Mouse (Mus musculus) liver, embryonic 11.5 days (tissue): ENCODE data around the gene Atp8a2. TPM values are rescaled to one million over a fixed set of nuclear protein-coding genes. Genes with fewer than 3 reads are reported as not detected.

Experiments used
- ATAC-seq: fragments of 200-750 bp; cut with Nextera tagmentation; replicated peaks from 2 replicates; pipeline ENCODE4 v1.8.0; 2017; ENCODE audit warnings: moderate number of reproducible peaks, mild to moderate bottlenecking, moderate TSS enrichment, moderate library complexity; ENCODE audit not compliant: low FRiP score
- DNase-seq: peaks from one replicate; pipeline ENCODE4 v3.0.0-alpha.2; 2017; ENCODE audit warnings: low spot score
- H3K27ac ChIP-seq: fragments of 300-500 bp; sonication (generic); 2 replicates; pipeline ENCODE4 v1.5.1; 2014; ENCODE audit warnings: mild to moderate bottlenecking, low read depth, low read length, control low read depth
- H3K27me3 ChIP-seq: fragments of 300-500 bp; sonication (generic); replicated peaks from 2 replicates; pipeline ENCODE4 v1.6.1; 2014; ENCODE audit warnings: low read length, mixed read lengths; ENCODE audit not compliant: control insufficient read depth, insufficient read depth
- H3K36me3 ChIP-seq: fragments of 300-500 bp; sonication (generic); 2 replicates; pipeline ENCODE4 v1.6.1; 2014; ENCODE audit warnings: mild to moderate bottlenecking, low read length, moderate library complexity, mixed read lengths; ENCODE audit not compliant: control insufficient read depth, insufficient read depth
- H3K4me1 ChIP-seq: fragments of 300-500 bp; sonication (generic); replicated peaks from 2 replicates; pipeline ENCODE4 v1.6.1; 2014; ENCODE audit warnings: low read length, mixed read lengths; ENCODE audit not compliant: control insufficient read depth, insufficient read depth
- H3K4me2 ChIP-seq: fragments of 300-500 bp; sonication (generic); 2 replicates; pipeline ENCODE4 v1.6.1; 2014; ENCODE audit warnings: mild to moderate bottlenecking, control low read depth, moderate library complexity
- H3K4me3 ChIP-seq: fragments of 300-500 bp; sonication (generic); 2 replicates; pipeline ENCODE4 v1.5.1; 2014; ENCODE audit warnings: low read depth, low read length, control low read depth
- H3K9ac ChIP-seq: fragments of 300-500 bp; sonication (generic); 2 replicates; pipeline ENCODE4 v1.6.1; 2014; ENCODE audit warnings: low read depth, low read length, control low read depth
- H3K9me3 ChIP-seq: fragments of 300-500 bp; sonication (generic); 2 replicates; pipeline ENCODE4 v1.6.1; 2016; ENCODE audit warnings: low read length, inconsistent platforms, mixed read lengths; ENCODE audit not compliant: control insufficient read depth
- WGBS: fragments of 180-500 bp; shearing (Covaris S2); extraction: QIAGEN DNeasy Blood & Tissue Kit; methylation state at CpG from one replicate; pipeline ENCODE4 v1.1.7; 2014; 5-methylcytosine and 5-hydroxymethylcytosine counted together
- polyA plus RNA-seq: library from polyadenylated mRNA; unstranded; fragments of >200 nt; fragmentation: Nextera tagmentation; extraction: Ambion mirVana; gene quantifications from 2 replicates; pipeline ENCODE4 v1.2.1, GENCODE M21; 2014

Atp8a2 gene
- polyA plus RNA-seq, 1 experiment from 2014 or later, result 2.2 TPM

DNA sequence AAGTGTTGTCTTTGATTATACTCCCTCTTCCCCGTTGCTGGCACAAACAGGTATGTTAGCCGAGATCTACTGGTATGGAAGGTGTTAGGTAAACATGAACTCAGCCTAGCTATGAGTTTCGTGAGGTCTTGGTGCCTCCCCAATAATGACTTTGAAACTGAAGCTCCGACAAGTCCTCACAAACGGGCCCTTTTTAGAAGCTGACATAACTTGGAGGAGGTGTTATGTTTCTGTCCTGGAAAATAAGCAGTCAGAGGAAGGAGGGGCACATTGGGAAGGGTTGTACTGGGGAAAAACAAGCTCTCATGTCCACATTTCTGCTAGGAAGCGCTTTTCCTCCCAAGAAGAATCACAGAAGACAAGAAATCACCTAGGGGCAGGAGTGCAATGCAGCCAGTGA, 540.4 kb downstream of the Atp8a2 start:
- H3K4me3 ChIP-seq, result no peak overlapping the region
- no peak overlapping the region for H3K9ac ChIP-seq
- 70% methylated on average over 6 of the region's 6 CpGs for WGBS
- no peak overlapping the region for H3K27ac ChIP-seq
- no peaks in the 10 kb centered on the region for H3K36me3 ChIP-seq
- no peak for DNase-seq
- no peaks in the 10 kb centered on the region for H3K27me3 ChIP-seq
- no peaks in the 10 kb centered on the region for H3K4me1 ChIP-seq
- H3K9me3 ChIP-seq, result no peaks in the 10 kb centered on the region
- no peak for ATAC-seq
- no peak overlapping the region for H3K4me2 ChIP-seq

GRCm38 (mm10) chr14:59649337-59649736, 547.6 kb downstream of the Atp8a2 start:
- Histone ChIP-seq H3K9me3 (no peaks in the 10 kb centered on the region), H3K4me2 (no peak overlapping the region), H3K36me3 (no peaks in the 10 kb centered on the region), H3K27me3 (no peaks in the 10 kb centered on the region), H3K9ac (no peak overlapping the region), H3K4me1 (no peaks in the 10 kb centered on the region; the same call in 1 of the 2 replicates), H3K4me3 (no peak overlapping the region), H3K27ac (no peak overlapping the region)
- no peak for DNase-seq
- ATAC-seq, result no peak
- WGBS, result 74% methylated on average over 6 of the region's 6 CpGs

DNA sequence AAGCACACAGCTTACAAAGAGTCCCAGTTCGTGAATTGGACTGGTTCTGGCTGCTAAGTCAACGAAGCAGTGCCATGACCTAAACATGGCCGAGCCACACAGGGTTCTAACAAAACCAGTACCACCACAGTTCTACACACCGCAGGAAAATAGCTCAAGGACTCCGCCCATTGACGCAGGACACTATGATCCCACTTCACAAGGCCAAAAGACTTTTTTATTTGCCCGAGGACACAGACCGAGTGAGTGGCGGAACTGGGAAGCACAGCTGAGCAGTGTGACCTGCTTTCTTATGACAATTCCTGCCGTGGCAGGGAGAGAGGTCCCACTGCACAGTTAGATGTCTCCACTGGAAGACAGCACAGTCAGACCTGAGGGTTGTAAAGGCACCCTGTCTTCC, 548.4 kb downstream of the Atp8a2 start:
- ATAC-seq, result no peak
- DNase-seq, result no peak
- WGBS, result 86% methylated on average over 10 of the region's 10 CpGs
- H3K9ac ChIP-seq, result no peak overlapping the region
- H3K27ac ChIP-seq, result no peak overlapping the region
- H3K4me2 ChIP-seq, result no peak overlapping the region
- no peak overlapping the region for H3K4me3 ChIP-seq
- no peaks in the 10 kb centered on the region for H3K9me3 ChIP-seq
- no peaks in the 10 kb centered on the region for H3K36me3 ChIP-seq
- peaks cover 4% of the 10 kb centered on the region for H3K4me1 ChIP-seq
- H3K27me3 ChIP-seq, result no peaks in the 10 kb centered on the region

- Histone ChIP-seq H3K4me2 (no peak overlapping the region), H3K4me1 (peaks cover 4% of the 10 kb centered on the region), H3K27me3 (no peaks in the 10 kb centered on the region), H3K4me3 (no peak overlapping the region), H3K36me3 (no peaks in the 10 kb centered on the region), H3K9me3 (no peaks in the 10 kb centered on the region), H3K9ac (no peak overlapping the region), H3K27ac (no peak overlapping the region)
- WGBS, result 65% methylated on average over 16 of the region's 16 CpGs
- ATAC-seq, result no peak
- no peak for DNase-seq
These were observed 549.9 kb downstream of the Atp8a2 start for GRCm38 (mm10) chr14:59646826-59647697.

DNA sequence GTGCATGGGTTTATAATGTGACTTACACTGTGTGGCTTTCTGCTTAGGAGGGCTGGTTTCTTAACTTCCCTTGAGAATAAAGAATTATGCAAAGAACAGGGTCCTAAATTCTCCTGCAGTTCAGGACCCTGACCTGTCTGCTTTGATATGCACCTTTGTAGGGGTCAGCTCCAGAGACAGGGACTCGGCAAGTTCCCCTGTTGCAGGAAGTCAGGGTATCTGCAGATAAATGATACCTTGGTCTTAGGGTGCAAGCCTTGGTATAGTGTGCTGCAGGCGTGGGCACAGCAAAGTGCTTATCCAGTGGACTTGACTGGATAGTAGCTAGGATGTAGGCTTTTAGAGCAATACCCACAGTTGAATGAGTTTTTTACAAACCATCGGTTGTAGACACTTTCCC, 552.1 kb downstream of the Atp8a2 start:
- no peak overlapping the region for H3K9ac ChIP-seq
- no peaks in the 10 kb centered on the region for H3K9me3 ChIP-seq
- H3K36me3 ChIP-seq, result no peaks in the 10 kb centered on the region
- ATAC-seq (no peak), DNase-seq (no peak)
- H3K27ac ChIP-seq, result no peak overlapping the region
- no peaks in the 10 kb centered on the region for H3K27me3 ChIP-seq
- 53% methylated on average over 3 of the region's 3 CpGs for WGBS
- peaks cover 4% of the 10 kb centered on the region for H3K4me1 ChIP-seq
- no peak overlapping the region for H3K4me3 ChIP-seq
- H3K4me2 ChIP-seq, result no peak overlapping the region

GRCm38 (mm10) chr14:59644166-59644565, 552.8 kb downstream of the Atp8a2 start:
- no peaks in the 10 kb centered on the region for H3K36me3 ChIP-seq
- peaks cover 4% of the 10 kb centered on the region for H3K4me1 ChIP-seq
- H3K4me3 ChIP-seq, result no peak overlapping the region
- WGBS, result 88% methylated on average over 1 of the region's 1 CpGs
- H3K9me3 ChIP-seq, result no peaks in the 10 kb centered on the region
- H3K4me2 ChIP-seq, result no peak overlapping the region
- H3K27me3 ChIP-seq, result no peaks in the 10 kb centered on the region
- H3K9ac ChIP-seq, result no peak overlapping the region
- ATAC-seq (no peak), DNase-seq (no peak)
- no peak overlapping the region for H3K27ac ChIP-seq

DNA sequence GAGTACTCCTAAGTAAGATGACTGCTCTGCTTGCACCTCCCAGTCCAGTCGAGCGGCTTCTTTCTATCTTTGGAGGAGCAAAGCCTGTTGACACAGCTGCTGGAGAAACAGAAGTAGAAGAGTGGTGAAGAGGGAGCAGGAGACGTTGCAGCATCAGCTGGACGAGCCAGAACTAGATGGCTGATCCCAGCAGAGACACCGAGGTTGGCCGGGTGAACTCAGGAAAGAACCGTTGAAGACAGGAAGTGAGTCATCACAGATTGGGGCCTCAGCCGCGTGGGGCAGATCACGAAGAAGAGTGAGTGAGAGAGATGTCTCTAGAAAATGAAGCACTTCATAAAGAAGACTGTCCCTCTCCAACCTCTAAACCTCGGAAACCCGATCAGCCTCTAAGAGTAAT, 553.4 kb downstream of the Atp8a2 start:
- DNase-seq, result no peak

DNA sequence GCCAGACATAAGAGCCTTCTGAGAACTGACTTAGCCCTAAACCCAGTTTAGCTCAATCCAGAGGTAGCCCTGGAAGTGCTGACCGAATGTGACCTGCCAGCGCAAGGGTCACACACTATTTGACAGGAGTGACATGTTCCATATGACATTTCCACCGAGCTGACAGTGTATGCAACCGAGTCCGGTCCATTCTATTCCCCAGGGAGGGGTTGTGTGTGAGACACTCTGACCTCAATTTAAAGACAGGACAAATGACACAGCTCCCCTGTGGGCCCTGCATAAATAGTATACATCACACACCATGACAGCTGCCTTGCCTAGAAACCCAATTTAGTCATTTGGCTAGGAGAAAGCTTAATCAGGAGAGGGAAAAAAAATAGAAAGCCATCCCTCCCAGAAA, 555.1 kb downstream of the Atp8a2 start:
- Histone ChIP-seq H3K4me3 (no peak overlapping the region), H3K27ac (no peak overlapping the region), H3K9ac (no peak overlapping the region), H3K36me3 (no peaks in the 10 kb centered on the region), H3K27me3 (no peaks in the 10 kb centered on the region), H3K4me2 (no peak overlapping the region), H3K9me3 (no peaks in the 10 kb centered on the region), H3K4me1 (peaks cover 4% of the 10 kb centered on the region)
- ATAC-seq (no peak), DNase-seq (no peak)
- WGBS, result 54% methylated on average over 5 of the region's 5 CpGs

More for the DNA sequence above, 553.4 kb downstream of the Atp8a2 start:
- ATAC-seq, result no peak
- Histone ChIP-seq H3K4me3 (no peak overlapping the region), H3K27ac (no peak overlapping the region), H3K4me2 (no peak overlapping the region), H3K36me3 (no peaks in the 10 kb centered on the region), H3K4me1 (peaks cover 4% of the 10 kb centered on the region), H3K9me3 (no peaks in the 10 kb centered on the region), H3K27me3 (no peaks in the 10 kb centered on the region), H3K9ac (no peak overlapping the region)
- 33% methylated on average over 12 of the region's 12 CpGs for WGBS
